25 mouse cellular contexts compared by ENCODE assay signal in genomic region chr13:24108282-24108681, GRCm38 (mm10).
A peak's percentile ranks its signal among the peaks of the same experiment; 100 is the strongest.
DNase-seq lines count a peak whose midpoint lies in the region; ATAC-seq and TF ChIP-seq lines count a peak whose summit lies in the region.
"Had no signal": no experiment of that assay in that cellular context is flagged by ENCODE, and none has a peak within 500 bp of the region (broad histone marks: within the 10 kb centered on the region; RNA-seq: fewer than 3 reads in every experiment).

No protein-coding gene starts in this region.

- H3K9me3 ChIP-seq in heart, embryonic 14.5 days (ENCODE audit: control insufficient read depth, low read length), result no peaks in the 10 kb centered on the region
- no peaks in the 10 kb centered on the region for H3K9me3 ChIP-seq in heart, embryonic 11.5 days (replicated peaks; ENCODE audit: control insufficient read depth, low read length)
- H3K9me3 ChIP-seq in lung, embryonic 14.5 days (ENCODE audit: low read depth, low read length), result no peaks in the 10 kb centered on the region
- H3K9me3 ChIP-seq: forebrain, embryonic 10.5 days; hindbrain, embryonic 10.5 days; intestine, embryonic 15.5 days; limb, embryonic 10.5 days; liver, embryonic 15.5 days; midbrain, embryonic 10.5 days; neural tube, embryonic 13.5 days; stomach, embryonic 15.5 days had no signal

- TF ChIP-seq CTCF in lung, embryonic 14.5 days (IDR thresholded peaks at IDR 0.05; ENCODE audit: low read depth), result no peak
- TF ChIP-seq CTCF in brain, embryonic 14.5 days (IDR thresholded peaks at IDR 0.05; ENCODE audit: borderline replicate concordance, extremely low read depth, insufficient read depth, insufficient read length), result no peak

- 7% methylated on average over 7 of the region's 7 CpGs for WGBS in heart, embryonic 14.5 days
- WGBS in heart, embryonic 11.5 days (ENCODE audit: insufficient replicate concordance), result 23% methylated on average over 7 of the region's 7 CpGs
- WGBS in lung, embryonic 14.5 days, result 20% methylated on average over 7 of the region's 7 CpGs

- DNase-seq in adrenal gland, adult 2 months, result peak; percentile 39
- DNase-seq in adrenal gland, adult 18-20 months (ENCODE audit: low spot score in 2 of 2), result no peak
- DNase-seq in lung, embryonic 14.5 days, result peak; percentile 64
- DNase-seq in lung, postnatal 4 days, result no peak
- peak; percentile 49 for DNase-seq in brain, embryonic 14.5 days (ENCODE audit: low read depth)
- DNase-seq in layer of hippocampus, adult 8-10 months (ENCODE audit: low spot score in 2 of 2), result no peak
- DNase-seq: cerebellum, adult 8-10 months; gastrocnemius, adult 2 months; kidney, adult 8-10 months; kidney, postnatal 10 days; liver; thymus, postnatal 25 days had no signal

- H3K9ac ChIP-seq in heart, embryonic 14.5 days (ENCODE audit: low read length), result no peak overlapping the region
- H3K9ac ChIP-seq in heart, embryonic 11.5 days (ENCODE audit: low read depth, low read length), result no peak overlapping the region
- no peak overlapping the region for H3K9ac ChIP-seq in lung, embryonic 14.5 days
- H3K9ac ChIP-seq: intestine, embryonic 15.5 days; liver, embryonic 15.5 days; neural tube, embryonic 13.5 days; stomach, embryonic 15.5 days had no signal

- no peak overlapping the region for H3K4me3 ChIP-seq in heart, embryonic 14.5 days (ENCODE audit: control insufficient read depth in 1 of 2, insufficient read depth in 1 of 2, low read depth in 1 of 2, low read length in 2 of 2)
- H3K4me3 ChIP-seq in heart, embryonic 11.5 days (ENCODE audit: low read depth, low read length), result no peak overlapping the region
- H3K4me3 ChIP-seq in lung, embryonic 14.5 days (ENCODE audit: low read depth, low read length), result no peak overlapping the region
- H3K4me3 ChIP-seq: forebrain, embryonic 10.5 days; gastrocnemius, adult 2 months; hindbrain, embryonic 10.5 days; intestine, embryonic 15.5 days; limb, embryonic 10.5 days; liver, embryonic 15.5 days; midbrain, embryonic 10.5 days; myocyte; neural tube, embryonic 13.5 days; stomach, embryonic 15.5 days had no signal

- no peak for TF ChIP-seq POLR2A in brain, embryonic 14.5 days (IDR thresholded peaks at IDR 0.05; ENCODE audit: borderline replicate concordance, extremely low read depth, insufficient read depth, insufficient read length, poor library complexity, severe bottlenecking)

- H3K36me3 ChIP-seq in heart, embryonic 14.5 days (ENCODE audit: control insufficient read depth, insufficient read depth, low read length), result no peaks in the 10 kb centered on the region
- H3K36me3 ChIP-seq in heart, embryonic 11.5 days (ENCODE audit: control insufficient read depth, insufficient read depth, low read length), result no peaks in the 10 kb centered on the region
- 0 out of 2 replicates have a peak, but pooled peaks cover 11% of the 10 kb centered on the region for H3K36me3 ChIP-seq in lung, embryonic 14.5 days (ENCODE audit: insufficient read depth)
- H3K36me3 ChIP-seq: forebrain, embryonic 10.5 days; hindbrain, embryonic 10.5 days; intestine, embryonic 15.5 days; limb, embryonic 10.5 days; liver, embryonic 15.5 days; midbrain, embryonic 10.5 days; neural tube, embryonic 13.5 days; stomach, embryonic 15.5 days had no signal

- H3K4me1 ChIP-seq in heart, embryonic 14.5 days (ENCODE audit: control insufficient read depth in 2 of 2, insufficient read depth in 2 of 2, low read length in 2 of 2), result peaks cover 2 to 15% of the 10 kb centered on the region in 2 experiments
- H3K4me1 ChIP-seq in heart, embryonic 11.5 days (ENCODE audit: control insufficient read depth, insufficient read depth, low read length), result peaks cover 3% of the 10 kb centered on the region
- no peaks in the 10 kb centered on the region for H3K4me1 ChIP-seq in lung, embryonic 14.5 days (ENCODE audit: insufficient read depth)
- H3K4me1 ChIP-seq: forebrain, embryonic 10.5 days; hindbrain, embryonic 10.5 days; intestine, embryonic 15.5 days; liver, embryonic 15.5 days; midbrain, embryonic 10.5 days; stomach, embryonic 15.5 days had no signal

- H3K27me3 ChIP-seq in heart, embryonic 14.5 days (ENCODE audit: control insufficient read depth, insufficient read depth, low read length), result peaks cover 45% of the 10 kb centered on the region
- H3K27me3 ChIP-seq in heart, embryonic 11.5 days (ENCODE audit: control insufficient read depth, insufficient read depth, low read length), result peaks cover 38% of the 10 kb centered on the region
- no peaks in the 10 kb centered on the region for H3K27me3 ChIP-seq in lung, embryonic 14.5 days (ENCODE audit: insufficient read depth, low read length)
- H3K27me3 ChIP-seq: intestine, embryonic 15.5 days; liver, embryonic 15.5 days; neural tube, embryonic 13.5 days; stomach, embryonic 15.5 days had no signal

- ATAC-seq in heart, embryonic 14.5 days (ENCODE audit: insufficient number of reproducible peaks, insufficient read depth, low FRiP score, low read depth), result 0 out of 2 replicates have a peak, but pooled peaks have one; percentile 59
- no peak for ATAC-seq in heart, embryonic 11.5 days (replicated peaks; ENCODE audit: insufficient number of reproducible peaks, low FRiP score, low TSS enrichment)
- no peak for ATAC-seq in lung, embryonic 14.5 days (ENCODE audit: insufficient read depth)
- ATAC-seq: hindbrain, embryonic 16.5 days; intestine, embryonic 15.5 days; midbrain, embryonic 16.5 days had no signal

- no peak overlapping the region for H3K27ac ChIP-seq in heart, embryonic 14.5 days (replicated peaks in 1 of 2; ENCODE audit: control insufficient read depth in 1 of 2, insufficient read depth in 1 of 2, low read depth in 2 of 2, low read length in 2 of 2)
- H3K27ac ChIP-seq in heart, embryonic 11.5 days (ENCODE audit: low read depth, low read length), result no peak overlapping the region
- H3K27ac ChIP-seq in lung, embryonic 14.5 days (ENCODE audit: low read depth), result no peak overlapping the region
- H3K27ac ChIP-seq: forebrain, embryonic 10.5 days; gastrocnemius, adult 2 months; hindbrain, embryonic 10.5 days; intestine, embryonic 15.5 days; limb, embryonic 10.5 days; liver, embryonic 15.5 days; midbrain, embryonic 10.5 days; neural tube, embryonic 13.5 days; stomach, embryonic 15.5 days had no signal

- no peak overlapping the region for H3K4me2 ChIP-seq in heart, embryonic 14.5 days (ENCODE audit: low read length)
- H3K4me2 ChIP-seq in heart, embryonic 11.5 days, result no peak overlapping the region
- H3K4me2 ChIP-seq in lung, embryonic 14.5 days, result no peak overlapping the region
- H3K4me2 ChIP-seq: intestine, embryonic 15.5 days; liver, embryonic 15.5 days; neural tube, embryonic 13.5 days; stomach, embryonic 15.5 days had no signal

Comparison
In these comparisons a context has a peak if more than half of its experiments do, and no peak if none do; other contexts are left out.
1. DNase-seq: peak in adrenal gland, adult 2 months (single experiment), lung, embryonic 14.5 days (single experiment) and brain, embryonic 14.5 days (single experiment); none in adrenal gland, adult 18-20 months (0 of 2), lung, postnatal 4 days (0 of 2) and layer of hippocampus, adult 8-10 months (0 of 2).